7 mouse cellular contexts compared by ENCODE assay signal in genomic region chr10:17330904-17331606, GRCm38 (mm10).
DNase-seq lines count a peak whose midpoint lies in the region; ATAC-seq and TF ChIP-seq lines count a peak whose summit lies in the region.

No protein-coding gene starts in this region.

- peak overlapping the region; percentile 58 for H3K9ac ChIP-seq in lung, embryonic 16.5 days (ENCODE audit: low read length)
- peak overlapping the region; percentile 55 for H3K9ac ChIP-seq in hindbrain, embryonic 15.5 days
- peak overlapping the region; percentile 57 for H3K9ac ChIP-seq in midbrain, postnatal 0 days (replicated peaks; ENCODE audit: low read length, poor library complexity, severe bottlenecking)

- ATAC-seq in lung, embryonic 16.5 days (ENCODE audit: low read depth): 0 out of 2 replicates have a peak, but pooled peaks have one; percentile 51
- ATAC-seq in hindbrain, embryonic 15.5 days (ENCODE audit: low FRiP score, low read depth): peak; percentile 73
- peak; percentile 75 for ATAC-seq in midbrain, postnatal 0 days (ENCODE audit: low FRiP score)
- ATAC-seq in megakaryocyte progenitor cell, adult 5-6 weeks (replicated peaks; ENCODE audit: poor library complexity): no peak

- no peaks in the 10 kb centered on the region for H3K9me3 ChIP-seq in lung, embryonic 16.5 days (ENCODE audit: control insufficient read depth, low read length)
- H3K9me3 ChIP-seq in hindbrain, embryonic 15.5 days: no peaks in the 10 kb centered on the region
- H3K9me3 ChIP-seq in midbrain, postnatal 0 days (ENCODE audit: low read length): no peaks in the 10 kb centered on the region

- 9% methylated on average over 6 of the region's 6 CpGs for WGBS in lung, embryonic 16.5 days
- WGBS in hindbrain, embryonic 15.5 days: 4% methylated on average over 6 of the region's 6 CpGs
- WGBS in midbrain, postnatal 0 days: 2% methylated on average over 6 of the region's 6 CpGs

- TF ChIP-seq CTCF in midbrain, postnatal 0 days (IDR thresholded peaks at IDR 0.05): peak; percentile 26; the same call in 1 of the 2 replicates

- no peak overlapping the region for H3K27ac ChIP-seq in lung, embryonic 16.5 days (ENCODE audit: low read length)
- H3K27ac ChIP-seq in hindbrain, embryonic 15.5 days (replicated peaks): peak overlapping the region; percentile 79
- H3K27ac ChIP-seq in midbrain, postnatal 0 days (ENCODE audit: low read depth, low read length): peak overlapping the region; percentile 84

- no peaks in the 10 kb centered on the region for H3K27me3 ChIP-seq in lung, embryonic 16.5 days (ENCODE audit: control insufficient read depth, insufficient read depth, low read depth, low read length)
- H3K27me3 ChIP-seq in hindbrain, embryonic 15.5 days: no peaks in the 10 kb centered on the region
- H3K27me3 ChIP-seq in midbrain, postnatal 0 days (ENCODE audit: insufficient read depth, low read length): no peaks in the 10 kb centered on the region

- peak overlapping the region; percentile 57 for H3K4me2 ChIP-seq in lung, embryonic 16.5 days (ENCODE audit: low read depth, low read length)
- peak overlapping the region; percentile 57 for H3K4me2 ChIP-seq in hindbrain, embryonic 15.5 days
- H3K4me2 ChIP-seq in midbrain, postnatal 0 days (ENCODE audit: low read depth, low read length, poor library complexity, severe bottlenecking): peak overlapping the region; percentile 48

- DNase-seq in lung, postnatal 10 days: no peak
- DNase-seq in cerebellum, postnatal 36 days: peak; percentile 9 to 38
- peak; percentile 42 for DNase-seq in midbrain, postnatal 0 days (ENCODE audit: low spot score)
- DNase-seq in lung, postnatal 14 days: no peak

- H3K4me3 ChIP-seq in lung, embryonic 16.5 days (ENCODE audit: low read length): peak overlapping the region; percentile 43
- peak overlapping the region; percentile 36 for H3K4me3 ChIP-seq in hindbrain, embryonic 15.5 days
- peak overlapping the region; percentile 26 for H3K4me3 ChIP-seq in midbrain, postnatal 0 days (ENCODE audit: low read depth, low read length)

- no peaks in the 10 kb centered on the region for H3K36me3 ChIP-seq in lung, embryonic 16.5 days (ENCODE audit: control insufficient read depth, insufficient read depth, low read length)
- H3K36me3 ChIP-seq in hindbrain, embryonic 15.5 days: no peaks in the 10 kb centered on the region
- H3K36me3 ChIP-seq in midbrain, postnatal 0 days (ENCODE audit: insufficient read depth, low read length): no peaks in the 10 kb centered on the region

- peaks cover 7% of the 10 kb centered on the region; the same call in 1 of the 2 replicates for H3K4me1 ChIP-seq in lung, embryonic 16.5 days (replicated peaks; ENCODE audit: control insufficient read depth, insufficient read depth, low read length)
- H3K4me1 ChIP-seq in hindbrain, embryonic 15.5 days (replicated peaks): peaks cover 32% of the 10 kb centered on the region
- peaks cover 5% of the 10 kb centered on the region; the same call in 1 of the 2 replicates for H3K4me1 ChIP-seq in midbrain, postnatal 0 days (ENCODE audit: insufficient read depth, low read length)

Comparison
In these comparisons a context has a peak if more than half of its experiments do, and no peak if none do; other contexts are left out.
1. DNase-seq: peak in cerebellum, postnatal 36 days (2 of 2) and midbrain, postnatal 0 days (single experiment); none in lung, postnatal 10 days (single experiment) and lung, postnatal 14 days (single experiment).
2. Peak in every context shown above with its lines, with median percentiles within 50 percentile points of each other: H3K4me2 ChIP-seq, H3K4me3 ChIP-seq and H3K9ac ChIP-seq.